Mouse (Mus musculus): Measurements from ENCODE around the gene Hhatl. TPM values are rescaled to one million over a fixed set of nuclear protein-coding genes. Genes with fewer than 3 reads are reported as not detected.

Gene Hhatl
- polyA plus RNA-seq, 1 experiment from 2014 or later, result not detected

- Histone ChIP-seq H3K9me3 (no peaks in the 10 kb centered on the region), H3K4me3 (replicated peaks) (no peak overlapping the region), H3K9ac (no peak overlapping the region), H3K27me3 (no peaks in the 10 kb centered on the region), H3K36me3 (replicated peaks) (peaks cover 66% of the 10 kb centered on the region), H3K27ac (no peak overlapping the region), H3K4me2 (no peak overlapping the region), H3K4me1 (peaks cover 20% of the 10 kb centered on the region)
- 91% methylated on average over 16 of the region's 16 CpGs for WGBS
- no peak for ATAC-seq (ENCODE audit: low FRiP score)
Observed at GRCm38 (mm10) chr9:121765166-121765855, 27.0 kb downstream of the Hhatl start.

- H3K27ac ChIP-seq, result no peak overlapping the region
- H3K9me3 ChIP-seq, result no peaks in the 10 kb centered on the region
- peaks cover 27% of the 10 kb centered on the region for H3K4me1 ChIP-seq
- no peak overlapping the region for H3K9ac ChIP-seq
- no peaks in the 10 kb centered on the region for H3K27me3 ChIP-seq
- H3K4me2 ChIP-seq, result no peak overlapping the region
- no peak overlapping the region for H3K4me3 ChIP-seq (replicated peaks)
- WGBS, result 93% methylated on average over 19 of the region's 19 CpGs
- ATAC-seq (ENCODE audit: low FRiP score), result no peak
- peaks cover 62% of the 10 kb centered on the region for H3K36me3 ChIP-seq (replicated peaks)
Observed at GRCm38 (mm10) chr9:121763716-121764115, 28.6 kb downstream of the Hhatl start.

GRCm38 (mm10) chr9:121762761-121763160 lies 29.5 kb downstream of the Hhatl start:
- no peak overlapping the region for H3K4me3 ChIP-seq (replicated peaks)

GRCm38 (mm10) chr9:121762248-121762647 lies 30.1 kb downstream of the Hhatl start:
- ATAC-seq (ENCODE audit: low FRiP score), result no peak
- Histone ChIP-seq H3K4me3 (replicated peaks) (no peak overlapping the region), H3K9me3 (no peaks in the 10 kb centered on the region), H3K27me3 (no peaks in the 10 kb centered on the region), H3K4me1 (peaks cover 40% of the 10 kb centered on the region), H3K27ac (no peak overlapping the region), H3K36me3 (replicated peaks) (peaks cover 47% of the 10 kb centered on the region), H3K4me2 (no peak overlapping the region), H3K9ac (no peak overlapping the region)
- WGBS, result 91% methylated on average over 10 of the region's 10 CpGs

More at GRCm38 (mm10) chr9:121762761-121763160, 29.5 kb downstream of the Hhatl start:
- ATAC-seq (ENCODE audit: low FRiP score), result no peak
- Histone ChIP-seq H3K9ac (no peak overlapping the region), H3K4me2 (no peak overlapping the region), H3K9me3 (no peaks in the 10 kb centered on the region), H3K27me3 (no peaks in the 10 kb centered on the region), H3K4me1 (peaks cover 36% of the 10 kb centered on the region), H3K36me3 (replicated peaks) (peaks cover 52% of the 10 kb centered on the region), H3K27ac (no peak overlapping the region)
- 93% methylated on average over 25 of the region's 25 CpGs for WGBS

- H3K27ac ChIP-seq, result no peak overlapping the region
- peak overlapping the region; percentile 97; the same call in 1 of the 2 replicates for H3K4me2 ChIP-seq
- H3K4me3 ChIP-seq (replicated peaks), result no peak overlapping the region
- 85% methylated on average over 8 of the region's 8 CpGs for WGBS
- peaks cover 45% of the 10 kb centered on the region for H3K36me3 ChIP-seq (replicated peaks)
- peaks cover 40% of the 10 kb centered on the region for H3K4me1 ChIP-seq
- H3K27me3 ChIP-seq, result no peaks in the 10 kb centered on the region
- no peaks in the 10 kb centered on the region for H3K9me3 ChIP-seq
- ATAC-seq (ENCODE audit: low FRiP score), result no peak
- H3K9ac ChIP-seq, result no peak overlapping the region
Observed at GRCm38 (mm10) chr9:121761787-121762186, 30.5 kb downstream of the Hhatl start.

GRCm38 (mm10) chr9:121761091-121761665 lies 31.1 kb downstream of the Hhatl start:
- Histone ChIP-seq H3K27ac (peak overlapping the region; percentile 94; the same call in 1 of the 2 replicates), H3K4me3 (replicated peaks) (peak overlapping the region; percentile 84), H3K4me2 (peak overlapping the region; percentile 97), H3K27me3 (no peaks in the 10 kb centered on the region), H3K4me1 (peaks cover 40% of the 10 kb centered on the region), H3K36me3 (replicated peaks) (peaks cover 44% of the 10 kb centered on the region), H3K9ac (peak overlapping the region; percentile 94), H3K9me3 (no peaks in the 10 kb centered on the region)
- ATAC-seq (ENCODE audit: low FRiP score), result no peak
- 60% methylated on average over 10 of the region's 10 CpGs for WGBS

- no peaks in the 10 kb centered on the region for H3K27me3 ChIP-seq
- H3K9ac ChIP-seq, result peak overlapping the region; percentile 94
- peak overlapping the region; percentile 97 for H3K4me2 ChIP-seq
- WGBS, result 2% methylated on average over 43 of the region's 43 CpGs
- ATAC-seq (ENCODE audit: low FRiP score), result peak; percentile 58
- H3K4me3 ChIP-seq (replicated peaks), result peak overlapping the region; percentile 84
- no peaks in the 10 kb centered on the region for H3K9me3 ChIP-seq
- H3K4me1 ChIP-seq, result peaks cover 40% of the 10 kb centered on the region
- peak overlapping the region; percentile 94 for H3K27ac ChIP-seq
- H3K36me3 ChIP-seq (replicated peaks), result peaks cover 44% of the 10 kb centered on the region
Observed at GRCm38 (mm10) chr9:121760271-121761090, 31.8 kb downstream of the Hhatl start.

- peak; percentile 88 for ATAC-seq (ENCODE audit: low FRiP score)
- Histone ChIP-seq H3K9me3 (no peaks in the 10 kb centered on the region), H3K4me1 (peaks cover 40% of the 10 kb centered on the region), H3K4me2 (peak within 1 kb of the TSS; percentile 97), H3K9ac (peak within 1 kb of the TSS; percentile 94), H3K4me3 (replicated peaks) (peak within 1 kb of the TSS; percentile 84), H3K27ac (peak within 1 kb of the TSS; percentile 94), H3K36me3 (replicated peaks) (peaks cover 44% of the 10 kb centered on the region), H3K27me3 (no peaks in the 10 kb centered on the region)
- under 1% methylated on average over 75 of the region's 97 CpGs for WGBS
Observed at GRCm38 (mm10) chr9:121759091-121760081, 32.9 kb downstream of the Hhatl start, which contains the start of gene Zfp651. Gene Zfp651, plus strand, starts transcription at chr9:121759330.

- Histone ChIP-seq H3K4me3 (replicated peaks) (peak overlapping the region; percentile 84), H3K4me2 (peak overlapping the region; percentile 97), H3K4me1 (peaks cover 40% of the 10 kb centered on the region), H3K9me3 (no peaks in the 10 kb centered on the region), H3K9ac (0 out of 2 replicates have a peak overlapping the region, but pooled peaks have one; percentile 94), H3K36me3 (replicated peaks) (peaks cover 43% of the 10 kb centered on the region), H3K27ac (no peak overlapping the region), H3K27me3 (no peaks in the 10 kb centered on the region)
- no peak for ATAC-seq (ENCODE audit: low FRiP score)
- 55% methylated on average over 10 of the region's 10 CpGs for WGBS
Observed at GRCm38 (mm10) chr9:121757835-121758814, 34.2 kb downstream of the Hhatl start.

- WGBS, result 76% methylated on average over 3 of the region's 3 CpGs
- Histone ChIP-seq H3K4me1 (peaks cover 40% of the 10 kb centered on the region), H3K9me3 (no peaks in the 10 kb centered on the region), H3K9ac (no peak overlapping the region), H3K4me3 (replicated peaks) (no peak overlapping the region), H3K36me3 (replicated peaks) (peaks cover 42% of the 10 kb centered on the region), H3K27ac (no peak overlapping the region), H3K27me3 (no peaks in the 10 kb centered on the region), H3K4me2 (no peak overlapping the region)
- no peak for ATAC-seq (ENCODE audit: low FRiP score)
Observed at GRCm38 (mm10) chr9:121757432-121757831, 34.9 kb downstream of the Hhatl start.
